Mouse (Mus musculus) C2C12 (cell line): ENCODE data around the gene Kif3a. TPM values are rescaled to one million over a fixed set of nuclear protein-coding genes. Genes with fewer than 3 reads are reported as not detected.

Experiments used
- H3K27me3 ChIP-seq: one replicate; pipeline ENCODE4 v1.6.1; 2011; ENCODE audit not compliant: control insufficient read depth, insufficient read depth, insufficient read length
- H3K36me3 ChIP-seq: one replicate; pipeline ENCODE4 v1.6.1; 2011; ENCODE audit not compliant: control insufficient read depth, insufficient read depth
- H3K4me3 ChIP-seq: one replicate; pipeline ENCODE4 v1.5.1; 2011; ENCODE audit warnings: mild to moderate bottlenecking, control low read depth; ENCODE audit not compliant: poor library complexity, insufficient read depth, severe bottlenecking
- H3K79me2 ChIP-seq: one replicate; pipeline ENCODE4 v1.6.1; 2011; ENCODE audit not compliant: control insufficient read depth, insufficient read depth
- H3K79me3 ChIP-seq: one replicate; pipeline ENCODE4 v1.6.1; 2011; ENCODE audit warnings: low read depth, control low read depth
- H3ac ChIP-seq: one replicate; pipeline ENCODE3; 2011; ENCODE audit warnings: low read depth; ENCODE audit not compliant: control insufficient read depth, insufficient read length
- CEBPB ChIP-seq: IDR thresholded peaks from one replicate; pipeline ENCODE4 v1.6.1; 2011; ENCODE audit warnings: low read depth, mild to moderate bottlenecking, control low read depth, moderate library complexity
- CTCF ChIP-seq: IDR thresholded peaks from one replicate; pipeline ENCODE4 v1.5.1; 2011; ENCODE audit not compliant: control insufficient read depth, insufficient read depth, insufficient read length
- FOSL1 ChIP-seq: IDR thresholded peaks from one replicate; pipeline ENCODE4 v1.8.0; 2011; ENCODE audit warnings: mild to moderate bottlenecking, low read length; ENCODE audit not compliant: poor library complexity, insufficient read depth, severe bottlenecking
- MAX ChIP-seq: IDR thresholded peaks from one replicate; pipeline ENCODE4 v1.6.1; 2011; ENCODE audit warnings: mild to moderate bottlenecking, control low read depth
- MYOD1 ChIP-seq: IDR thresholded peaks from one replicate; pipeline ENCODE4 v1.6.1; 2011; ENCODE audit warnings: low read depth; ENCODE audit not compliant: control insufficient read depth, insufficient read length
- MYOG ChIP-seq: IDR thresholded peaks from one replicate; pipeline ENCODE4 v1.6.1; 2011; ENCODE audit not compliant: control insufficient read depth, insufficient read length; ENCODE audit errors: extremely low read depth
- USF1 ChIP-seq: IDR thresholded peaks from one replicate; pipeline ENCODE4 v1.6.1; 2011; ENCODE audit warnings: low read depth, mild to moderate bottlenecking, control low read depth, moderate library complexity
- polyA plus RNA-seq: library from polyadenylated mRNA; unstranded; fragments of >200 nt; fragmentation: generic; extraction: Trizol; gene quantifications from one replicate; pipeline ENCODE4 v1.2.1, GENCODE M21; 2012; ENCODE audit warnings: missing spikeins

The Kif3a gene
- polyA plus RNA-seq, 1 experiment = 7.9 TPM

- H3K79me3 ChIP-seq = no peaks in the 10 kb centered on the region
- H3K79me2 ChIP-seq = no peaks in the 10 kb centered on the region
- no peak overlapping the region for H3ac ChIP-seq
- peaks cover 22% of the 10 kb centered on the region for H3K27me3 ChIP-seq
- no peak for TF ChIP-seq MYOG
- TF ChIP-seq CEBPB = no peak
- no peak for TF ChIP-seq MAX
- TF ChIP-seq USF1 = no peak
- TF ChIP-seq CTCF = no peak
- no peak for TF ChIP-seq FOSL1
- no peak for TF ChIP-seq MYOD1
- no peaks in the 10 kb centered on the region for H3K36me3 ChIP-seq
- no peak overlapping the region for H3K4me3 ChIP-seq
These were observed 52.2 kb downstream of the Kif3a start for GRCm38 (mm10) chr11:53619428-53619827.

DNA sequence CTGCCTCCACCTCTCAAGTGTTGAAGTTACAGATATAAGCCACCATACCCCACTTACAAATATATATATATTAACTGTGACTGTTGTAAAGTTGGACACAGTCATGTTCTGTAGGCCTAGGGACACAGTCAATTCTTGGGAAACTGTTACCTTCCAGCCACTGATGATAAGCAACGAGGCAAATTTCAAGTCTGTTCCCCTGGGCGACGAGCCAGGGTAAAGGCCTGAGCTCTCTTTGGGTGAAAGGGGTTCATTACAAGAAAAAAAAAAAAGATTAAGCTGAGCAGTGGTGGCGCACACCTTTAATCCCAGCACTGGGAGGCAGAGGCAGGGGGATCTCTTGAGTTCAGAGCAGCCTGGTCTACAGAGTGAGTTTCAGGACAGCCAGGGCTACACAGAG lies 52.9 kb downstream of the Kif3a start:
- Histone ChIP-seq H3K36me3 (no peaks in the 10 kb centered on the region), H3K4me3 (no peak overlapping the region), H3K27me3 (peaks cover 22% of the 10 kb centered on the region), H3ac (no peak overlapping the region), H3K79me2 (no peaks in the 10 kb centered on the region), H3K79me3 (no peaks in the 10 kb centered on the region)
- TF ChIP-seq FOSL1 (no peak), CTCF (no peak), MAX (no peak), CEBPB (no peak), MYOD1 (no peak), MYOG (no peak), USF1 (no peak)

GRCm38 (mm10) chr11:53621582-53622439 lies 54.6 kb downstream of the Kif3a start:
- peaks cover 9% of the 10 kb centered on the region for H3K27me3 ChIP-seq
- H3K79me3 ChIP-seq = no peaks in the 10 kb centered on the region
- H3K36me3 ChIP-seq = no peaks in the 10 kb centered on the region
- H3ac ChIP-seq = no peak overlapping the region
- no peaks in the 10 kb centered on the region for H3K79me2 ChIP-seq
- H3K4me3 ChIP-seq = no peak overlapping the region
- no peak for TF ChIP-seq MAX
- TF ChIP-seq FOSL1 = no peak
- no peak for TF ChIP-seq MYOD1
- no peak for TF ChIP-seq MYOG
- no peak for TF ChIP-seq CEBPB
- TF ChIP-seq USF1 = no peak

DNA sequence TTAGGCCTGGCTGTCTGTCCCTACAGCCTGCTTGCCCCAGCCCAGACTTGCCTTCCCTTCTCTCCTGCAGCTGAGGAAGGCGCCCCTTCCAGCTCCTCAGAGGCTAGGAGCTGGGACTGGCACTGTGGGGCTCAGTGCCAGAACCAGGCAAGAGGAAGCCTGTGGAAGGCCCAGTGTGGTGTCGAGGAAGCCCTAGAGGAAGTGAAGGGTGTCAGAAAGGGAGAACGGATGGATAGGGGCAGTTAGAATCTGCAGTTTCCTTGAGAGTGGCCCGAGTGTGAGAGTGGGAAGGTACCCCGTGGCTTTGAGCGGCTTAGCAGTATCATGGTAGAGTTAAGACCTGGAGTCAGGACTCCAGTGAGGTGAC lies 55.2 kb downstream of the Kif3a start:
- no peak overlapping the region for H3K4me3 ChIP-seq
- H3K79me2 ChIP-seq = no peaks in the 10 kb centered on the region
- TF ChIP-seq CEBPB (no peak), MYOD1 (no peak), FOSL1 (no peak), CTCF (no peak), MYOG (no peak), USF1 (no peak), MAX (no peak)
- peaks cover 4% of the 10 kb centered on the region for H3K27me3 ChIP-seq
- no peaks in the 10 kb centered on the region for H3K36me3 ChIP-seq
- H3K79me3 ChIP-seq = no peaks in the 10 kb centered on the region
- no peak overlapping the region for H3ac ChIP-seq

DNA sequence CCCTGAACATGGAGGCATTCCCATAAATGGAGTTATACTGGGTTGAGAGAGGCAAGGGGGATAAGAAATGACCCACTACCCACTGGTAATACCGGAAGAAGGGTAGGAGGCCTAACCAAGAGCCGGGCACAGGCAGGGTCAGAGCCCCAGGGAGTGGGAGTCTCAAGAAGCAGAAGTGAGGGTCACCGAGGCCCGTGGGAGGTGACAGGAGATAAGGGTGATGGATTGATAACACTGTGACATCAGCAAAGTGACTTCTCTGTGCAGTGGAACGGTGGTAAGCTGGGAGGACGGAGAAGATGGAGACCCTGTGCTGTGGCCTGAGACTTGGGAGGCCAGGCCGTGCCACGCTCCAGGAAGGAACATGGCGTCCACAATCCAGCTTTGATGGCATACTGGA lies 56.4 kb downstream of the Kif3a start:
- no peak overlapping the region for H3K4me3 ChIP-seq
- no peaks in the 10 kb centered on the region for H3K79me3 ChIP-seq
- H3ac ChIP-seq = no peak overlapping the region
- TF ChIP-seq CTCF = no peak
- TF ChIP-seq USF1 = no peak
- no peak for TF ChIP-seq CEBPB
- no peak for TF ChIP-seq MYOD1
- TF ChIP-seq FOSL1 = no peak
- TF ChIP-seq MAX = no peak
- no peak for TF ChIP-seq MYOG
- H3K36me3 ChIP-seq = no peaks in the 10 kb centered on the region
- H3K79me2 ChIP-seq = no peaks in the 10 kb centered on the region
- H3K27me3 ChIP-seq = no peaks in the 10 kb centered on the region
